Mouse (Mus musculus) ES-E14 (cell line): ENCODE results near the gene Ccdc71. TPM values are rescaled to one million over a fixed set of nuclear protein-coding genes. Genes with fewer than 3 reads are reported as not detected.

Experiments
- DNase-seq: peaks from one replicate; pipeline ENCODE4 v3.0.0-alpha.2; 2013; ENCODE audit warnings: low read depth, low spot score
- H3K27ac ChIP-seq: 2 replicates; pipeline ENCODE4 v1.5.1; 2012; ENCODE audit warnings: low read depth, mild to moderate bottlenecking, low read length, moderate library complexity, mixed read lengths; ENCODE audit not compliant: poor library complexity, insufficient read depth, severe bottlenecking
- H3K36me3 ChIP-seq: 2 replicates; pipeline ENCODE4 v1.6.1; 2012; ENCODE audit warnings: mild to moderate bottlenecking, low read length, moderate library complexity, mixed read lengths; ENCODE audit not compliant: control insufficient read depth, poor library complexity, insufficient read depth, severe bottlenecking
- H3K4me1 ChIP-seq, 2 experiments: fragments of 150-350 bp in 1 of 2; sonication (generic) in 1 of 2; 2 replicates each; pipeline ENCODE4 v1.6.1; 2012; ENCODE audit warnings: low read length in 2 of 2, mild to moderate bottlenecking in 1 of 2, mixed read lengths in 1 of 2; ENCODE audit not compliant: control insufficient read depth in 2 of 2, insufficient read depth in 2 of 2, poor library complexity in 1 of 2
- H3K4me3 ChIP-seq, 2 experiments: fragments of 150-350 bp in 1 of 2; sonication (generic) in 1 of 2; 2 replicates each; pipeline ENCODE4 v1.5.1; 2012; ENCODE audit warnings: low read length in 2 of 2, low read depth in 1 of 2, mild to moderate bottlenecking in 1 of 2, mixed read lengths in 1 of 2; ENCODE audit not compliant: insufficient read depth in 1 of 2, poor library complexity in 1 of 2, severe bottlenecking in 1 of 2
- H3K9ac ChIP-seq: 2 replicates; pipeline ENCODE4 v1.6.1; 2012; ENCODE audit warnings: low read depth, mild to moderate bottlenecking, low read length, mixed read lengths; ENCODE audit not compliant: poor library complexity, insufficient read depth, severe bottlenecking
- H3K9me3 ChIP-seq: fragments of 150-350 bp; sonication (generic); 2 replicates; pipeline ENCODE4 v1.6.1; 2012; ENCODE audit warnings: low read depth, mild to moderate bottlenecking, low read length; ENCODE audit not compliant: control insufficient read depth, insufficient read depth
- CHD2 ChIP-seq: IDR thresholded peaks from 2 replicates; pipeline ENCODE4 v1.6.1; 2014; ENCODE audit warnings: mild to moderate bottlenecking, low read depth, low read length, inconsistent platforms
- HCFC1 ChIP-seq: IDR thresholded peaks from 2 replicates; pipeline ENCODE4 v1.6.1; 2012; ENCODE audit warnings: low read length, inconsistent platforms, borderline replicate concordance; ENCODE audit not compliant: insufficient read depth
- MAFK ChIP-seq: IDR thresholded peaks from 2 replicates; pipeline ENCODE4 v1.6.1; 2014; ENCODE audit warnings: mild to moderate bottlenecking, low read depth, low read length, inconsistent platforms; ENCODE audit not compliant: insufficient read depth
- ZC3H11A ChIP-seq: IDR thresholded peaks from 2 replicates; pipeline ENCODE4 v1.6.1; 2012; ENCODE audit warnings: low read depth, mild to moderate bottlenecking, inconsistent platforms, low read length, borderline replicate concordance
- ZNF384 ChIP-seq: IDR thresholded peaks from 2 replicates; pipeline ENCODE4 v1.6.1; 2012; ENCODE audit warnings: low read depth, low read length, inconsistent platforms
- in situ Hi-C, 2 experiments: fragments of 600-800 bp; cut with MboI; formaldehyde crosslinking; loops; one replicate each; pipeline ENCODE4 v1.15.1; 2025; ENCODE audit warnings: low sequenced_read_pairs in 2 of 2, inconsistent platforms in 1 of 2; ENCODE audit not compliant: unreplicated experiment in 2 of 2
- total RNA-seq: library from RNA; depleted of rRNA; stranded (reverse); fragments of 300-350 nt; gene quantifications from 2 replicates; pipeline ENCODE4 v1.2.3, GENCODE M21; 2012

The Ccdc71 gene
- total RNA-seq, 1 experiment: 18.6 TPM

GRCm38 (mm10) chr9:108484021-108484420 lies 23.7 kb downstream of the Ccdc71 start:
- no peak for TF ChIP-seq ZC3H11A
- TF ChIP-seq CHD2: no peak
- TF ChIP-seq ZNF384: no peak
- TF ChIP-seq HCFC1: no peak
- no peak for TF ChIP-seq MAFK
- no peak overlapping the region for H3K27ac ChIP-seq
- H3K9me3 ChIP-seq: no peaks in the 10 kb centered on the region
- no peak overlapping the region for H3K9ac ChIP-seq
- in situ Hi-C loops: no loop called here
- DNase-seq: no peak
- peaks cover 3 to 13% of the 10 kb centered on the region in 2 experiments; a peak in 2 of 4 replicates for H3K4me1 ChIP-seq
- peaks cover 3% of the 10 kb centered on the region; the same call in 1 of the 2 replicates for H3K36me3 ChIP-seq
- H3K4me3 ChIP-seq: no peak overlapping the region

DNA sequence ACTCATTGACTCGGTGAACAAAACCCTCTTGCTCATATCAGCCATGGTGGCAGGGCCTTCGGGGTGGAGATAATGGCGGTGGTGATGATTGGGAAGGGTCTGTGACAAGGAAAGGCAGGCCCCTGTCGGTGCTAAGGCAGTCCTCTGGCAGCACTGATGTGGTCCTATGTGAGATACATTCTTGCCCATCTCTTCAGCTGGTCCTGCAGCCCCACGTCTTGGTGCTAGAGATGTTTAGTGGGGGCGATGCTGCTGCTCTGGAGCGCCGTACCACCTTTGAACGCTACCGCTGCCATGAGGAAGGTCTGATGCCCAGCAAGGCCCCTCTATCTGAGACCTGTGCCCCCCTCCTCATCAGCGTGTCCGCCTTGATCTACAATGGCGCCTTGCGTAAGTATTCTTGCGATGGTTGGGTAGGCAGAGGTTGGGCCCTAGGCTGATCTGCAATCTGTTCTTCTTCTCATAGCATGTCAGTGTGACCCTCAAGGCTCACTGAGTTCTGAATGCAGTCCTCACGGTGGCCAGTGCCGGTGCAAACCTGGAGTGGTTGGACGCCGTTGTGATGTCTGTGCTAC lies 25.1 kb downstream of the Ccdc71 start:
- peaks cover 3 to 15% of the 10 kb centered on the region in 2 experiments; a peak in 3 of 4 replicates for H3K4me1 ChIP-seq
- no peak overlapping the region for H3K4me3 ChIP-seq
- no peak for DNase-seq
- H3K9me3 ChIP-seq: no peaks in the 10 kb centered on the region
- in situ Hi-C loops: no loop called here
- no peak overlapping the region for H3K27ac ChIP-seq
- no peak for TF ChIP-seq MAFK
- TF ChIP-seq ZC3H11A: no peak
- TF ChIP-seq ZNF384: no peak
- no peak overlapping the region for H3K9ac ChIP-seq
- H3K36me3 ChIP-seq: peaks cover 3% of the 10 kb centered on the region; the same call in 1 of the 2 replicates

DNA sequence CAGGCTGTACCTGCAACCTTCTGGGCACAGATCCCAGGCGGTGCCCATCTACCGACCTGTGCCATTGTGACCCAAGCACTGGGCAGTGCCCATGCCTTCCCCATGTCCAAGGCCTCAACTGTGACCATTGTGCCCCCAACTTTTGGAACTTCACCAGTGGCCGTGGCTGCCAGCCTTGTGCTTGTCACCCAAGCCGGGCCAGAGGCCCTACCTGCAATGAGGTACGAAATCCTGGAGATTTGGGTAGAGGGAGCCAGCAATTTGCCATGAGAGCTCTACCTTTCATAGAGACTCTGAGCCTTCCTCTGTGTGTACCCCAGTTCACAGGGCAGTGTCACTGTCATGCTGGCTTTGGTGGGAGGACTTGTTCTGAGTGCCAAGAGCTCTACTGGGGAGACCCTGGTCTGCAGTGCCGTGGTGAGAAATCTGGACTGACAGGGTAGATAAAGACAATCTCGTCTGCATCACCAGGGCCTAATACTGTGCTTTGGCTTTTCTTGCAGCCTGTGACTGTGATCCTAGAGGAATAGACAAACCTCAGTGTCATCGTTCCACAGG lies 26.7 kb downstream of the Ccdc71 start:
- no peak overlapping the region for H3K9ac ChIP-seq
- TF ChIP-seq CHD2 (no peak), MAFK (no peak), HCFC1 (no peak), ZNF384 (no peak), ZC3H11A (no peak)
- peaks cover 5% of the 10 kb centered on the region; the same call in 1 of the 2 replicates for H3K36me3 ChIP-seq
- H3K4me1 ChIP-seq: peaks cover 3 to 14% of the 10 kb centered on the region in 2 experiments; a peak in 3 of 4 replicates
- H3K4me3 ChIP-seq: no peak overlapping the region
- H3K9me3 ChIP-seq: no peaks in the 10 kb centered on the region
- H3K27ac ChIP-seq: no peak overlapping the region
- no peak for DNase-seq
- in situ Hi-C loops: no loop called here

- Histone ChIP-seq H3K4me3 (peak overlapping the region; percentile 14 to 18; a peak in 2 of 4 replicates), H3K4me1 (peaks cover 3 to 14% of the 10 kb centered on the region in 2 experiments; a peak in 3 of 4 replicates), H3K9me3 (no peaks in the 10 kb centered on the region), H3K27ac (no peak overlapping the region), H3K9ac (0 out of 2 replicates have a peak overlapping the region, but pooled peaks have one; percentile 1), H3K36me3 (peaks cover 12% of the 10 kb centered on the region)
- in situ Hi-C loops: no loop called here
- no peak for DNase-seq
- TF ChIP-seq HCFC1: no peak
- TF ChIP-seq MAFK: no peak
- TF ChIP-seq ZC3H11A: no peak
- no peak for TF ChIP-seq CHD2
- no peak for TF ChIP-seq ZNF384
Measured at GRCm38 (mm10) chr9:108488403-108488802, 28.1 kb downstream of the Ccdc71 start.

DNA sequence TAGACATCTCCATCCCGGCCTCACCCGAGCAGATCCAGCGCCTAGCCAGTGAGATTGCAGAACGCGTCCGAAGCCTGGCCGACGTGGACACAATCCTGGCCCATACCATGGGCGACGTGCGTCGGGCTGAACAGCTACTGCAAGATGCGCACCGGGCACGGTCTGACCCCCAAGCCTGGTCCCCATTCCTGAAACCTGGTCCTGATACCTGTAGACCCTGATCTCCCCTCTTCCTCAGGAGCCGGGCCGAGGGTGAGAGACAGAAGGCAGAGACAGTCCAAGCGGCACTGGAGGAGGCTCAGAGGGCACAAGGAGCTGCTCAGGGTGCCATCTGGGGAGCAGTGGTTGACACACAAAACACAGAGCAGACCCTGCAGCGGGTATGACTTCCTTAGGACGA lies 28.9 kb downstream of the Ccdc71 start:
- TF ChIP-seq MAFK (no peak), ZC3H11A (no peak)
- Histone ChIP-seq H3K4me1 (peaks cover 3 to 14% of the 10 kb centered on the region in 2 experiments; a peak in 3 of 4 replicates), H3K4me3 (peak overlapping the region; percentile 5 to 13; a peak in 1 of 4 replicates), H3K36me3 (peaks cover 19% of the 10 kb centered on the region), H3K9ac (peak overlapping the region; percentile 38; the same call in 1 of the 2 replicates), H3K27ac (no peak overlapping the region), H3K9me3 (no peaks in the 10 kb centered on the region)
- no peak for DNase-seq
- in situ Hi-C loops: no loop called here
